Mouse (Mus musculus) bone marrow, adult 2 months (tissue): Measurements from ENCODE around the gene Rad54l2.

ENCODE experiments used
- CTCF ChIP-seq: fragments of 200-500 bp; IDR thresholded peaks from 2 replicates; pipeline ENCODE4 v1.5.1; 2011; ENCODE audit warnings: low read length, control low read depth; ENCODE audit not compliant: control insufficient read depth, insufficient read depth
- POLR2A ChIP-seq: fragments of 200-500 bp; IDR thresholded peaks from 2 replicates; pipeline ENCODE4 v1.6.1; 2011; ENCODE audit warnings: low read depth, mild to moderate bottlenecking, control low read depth, low read length, borderline replicate concordance; ENCODE audit not compliant: control insufficient read depth

GRCm38 (mm10) chr9:106739962-106740361 lies 49.0 kb downstream of the Rad54l2 start:
- TF ChIP-seq CTCF (no peak), POLR2A (no peak)
